Mouse (Mus musculus): ENCODE measurements around the gene Usp3. TPM values are rescaled to one million over a fixed set of nuclear protein-coding genes. Genes with fewer than 3 reads are reported as not detected.

Gene Usp3
- total RNA-seq, 2 experiments from 2014 or later, result 33.3 to 35.8 TPM

- DNase-seq (ENCODE audit: low spot score in 2 of 2), result no peak
Measured at GRCm38 (mm10) chr9:66510944-66511343, 82.0 kb downstream of the Usp3 start.

GRCm38 (mm10) chr9:66510351-66510841, 82.5 kb downstream of the Usp3 start:
- DNase-seq (ENCODE audit: low spot score in 2 of 2), result no peak

- no peak for DNase-seq (ENCODE audit: low spot score in 2 of 2)
Measured at GRCm38 (mm10) chr9:66508890-66509399, 84.0 kb downstream of the Usp3 start.

- DNase-seq (ENCODE audit: low spot score in 2 of 2), result no peak
Measured at GRCm38 (mm10) chr9:66507684-66508083, 85.3 kb downstream of the Usp3 start.

- DNase-seq (ENCODE audit: low spot score in 2 of 2), result no peak
Measured at GRCm38 (mm10) chr9:66506424-66506823, 86.5 kb downstream of the Usp3 start.

GRCm38 (mm10) chr9:66506011-66506410, 86.9 kb downstream of the Usp3 start:
- no peak for DNase-seq (ENCODE audit: low spot score in 2 of 2)

- no peak for DNase-seq (ENCODE audit: low spot score in 2 of 2)
Measured at GRCm38 (mm10) chr9:66505141-66505917, 87.6 kb downstream of the Usp3 start.

- DNase-seq (ENCODE audit: low spot score in 2 of 2), result no peak
Measured at GRCm38 (mm10) chr9:66504518-66504917, 88.4 kb downstream of the Usp3 start.

- DNase-seq (ENCODE audit: low spot score in 2 of 2), result no peak
Measured at GRCm38 (mm10) chr9:66503879-66504411, 89.0 kb downstream of the Usp3 start.

- no peak for DNase-seq (ENCODE audit: low spot score in 2 of 2)
Measured at GRCm38 (mm10) chr9:66501248-66501647, 91.7 kb downstream of the Usp3 start.

GRCm38 (mm10) chr9:66493992-66494391, 99.0 kb downstream of the Usp3 start:
- DNase-seq (ENCODE audit: low spot score in 2 of 2), result no peak

GRCm38 (mm10) chr9:66492361-66492760, 100.6 kb downstream of the Usp3 start:
- no peak for DNase-seq (ENCODE audit: low spot score in 2 of 2)

- DNase-seq (ENCODE audit: low spot score in 2 of 2), result no peak
Measured at GRCm38 (mm10) chr9:66488786-66489185, 104.2 kb downstream of the Usp3 start.

- DNase-seq (ENCODE audit: low spot score in 2 of 2), result no peak
Measured at GRCm38 (mm10) chr9:66483429-66483828, 109.5 kb downstream of the Usp3 start.

GRCm38 (mm10) chr9:66477785-66478184, 115.2 kb downstream of the Usp3 start:
- no peak for DNase-seq (ENCODE audit: low spot score in 2 of 2)

- no peak for DNase-seq (ENCODE audit: low spot score in 2 of 2)
Measured at GRCm38 (mm10) chr9:66465087-66465486, 127.9 kb downstream of the Usp3 start.

Other genes with a start within 250 kb of the Usp3 start
- 10 to 100 TPM; 35.7 to 38.7 TPM for gene Herc1, start 242.7 kb downstream of the Usp3 start, total RNA-seq (2021)
- 10 to 100 TPM; 16.9 to 27.6 TPM for gene Fbxl22, start 78.5 kb downstream of the Usp3 start, total RNA-seq (2021)
- 1 to 10 TPM; 1.4 to 2.2 TPM for gene Car12, start 120.5 kb upstream of the Usp3 start, total RNA-seq (2021)
- 1 to 10 TPM; 3.9 to 5.3 TPM for gene Aph1b, start 202.3 kb upstream of the Usp3 start, total RNA-seq (2021)
- gene Gm10647, start 203.9 kb upstream of the Usp3 start, total RNA-seq (2021), result under 1 TPM; 0.13 to 0.44 TPM
- gene Aph1c, start 241.6 kb upstream of the Usp3 start, total RNA-seq (2021), result under 1 TPM; 0.80 to 0.98 TPM

Data from gastrocnemius, postnatal 4 days (tissue).